Mouse (Mus musculus): Measurements from ENCODE around the gene Sun2. TPM values are rescaled to one million over a fixed set of nuclear protein-coding genes. Genes with fewer than 3 reads are reported as not detected.

Gene Sun2
- polyA plus RNA-seq, 1 experiment from 2014 or later, result 6.4 TPM

DNA sequence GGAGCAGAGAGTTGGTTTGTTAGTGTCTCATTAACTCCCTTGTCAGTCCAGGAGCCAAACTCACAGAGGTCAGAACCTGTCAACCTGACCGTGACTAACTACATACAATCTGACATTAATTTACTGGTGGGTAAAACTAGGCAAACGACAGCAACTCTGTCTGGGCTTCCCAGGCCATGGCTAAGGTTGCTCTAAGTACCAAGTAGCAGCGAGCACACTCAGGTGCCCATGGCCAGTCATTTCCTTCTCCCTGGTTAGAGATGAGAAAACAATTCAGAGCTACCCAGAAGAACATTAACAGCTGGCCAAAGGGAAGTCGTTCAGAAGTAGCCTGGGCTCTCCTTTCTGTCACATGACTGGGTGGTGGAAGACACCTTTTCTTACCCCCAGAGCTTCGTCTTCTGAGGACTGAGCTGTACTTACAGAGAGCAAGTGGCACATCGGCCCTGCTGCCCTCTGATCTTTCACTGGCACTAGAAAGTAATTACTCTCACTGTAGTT is 57.1 kb downstream of the Sun2 start:
- H3K4me2 ChIP-seq (replicated peaks), result peak overlapping the region; percentile 73
- 0 out of 2 replicates have a peak overlapping the region, but pooled peaks have one; percentile 47 for H3K9ac ChIP-seq
- no peaks in the 10 kb centered on the region for H3K27me3 ChIP-seq
- 26% methylated on average over 6 of the region's 6 CpGs for WGBS
- H3K36me3 ChIP-seq, result 0 out of 2 replicates have a peak, but pooled peaks cover 7% of the 10 kb centered on the region
- peak overlapping the region; percentile 94 for H3K4me3 ChIP-seq (replicated peaks)
- no peak overlapping the region for H3K27ac ChIP-seq (replicated peaks)
- no peaks in the 10 kb centered on the region for H3K9me3 ChIP-seq (replicated peaks)
- no peak for ATAC-seq (ENCODE audit: insufficient number of reproducible peaks, low FRiP score, low TSS enrichment, low read depth)
- H3K4me1 ChIP-seq, result peaks cover 59% of the 10 kb centered on the region

DNA sequence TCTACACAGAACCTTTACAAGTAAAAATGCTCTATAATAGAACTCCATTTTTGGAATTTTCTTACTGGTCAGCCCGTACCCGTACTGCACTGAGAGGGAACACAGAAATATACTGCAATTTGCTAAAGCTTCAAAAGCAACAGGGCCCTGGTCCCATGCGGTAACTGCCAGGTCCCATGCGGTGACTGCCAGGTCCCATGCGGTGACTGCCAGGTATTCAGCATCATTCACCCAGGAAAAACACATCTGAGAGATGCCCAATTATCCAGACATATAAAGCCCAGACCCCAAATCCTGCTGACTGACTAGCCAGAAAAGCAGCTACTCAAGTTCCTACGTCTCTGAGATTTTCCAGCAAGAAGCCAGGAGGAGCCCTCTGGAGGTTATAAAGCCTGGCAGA is 57.7 kb downstream of the Sun2 start:
- ATAC-seq (ENCODE audit: insufficient number of reproducible peaks, low FRiP score, low TSS enrichment, low read depth), result no peak
- 71% methylated on average over 6 of the region's 6 CpGs for WGBS
- Histone ChIP-seq H3K36me3 (0 out of 2 replicates have a peak, but pooled peaks cover 7% of the 10 kb centered on the region), H3K4me1 (peaks cover 54% of the 10 kb centered on the region), H3K4me2 (replicated peaks) (peak overlapping the region; percentile 73), H3K9me3 (replicated peaks) (no peaks in the 10 kb centered on the region), H3K9ac (0 out of 2 replicates have a peak overlapping the region, but pooled peaks have one; percentile 47), H3K27ac (replicated peaks) (no peak overlapping the region), H3K27me3 (no peaks in the 10 kb centered on the region), H3K4me3 (replicated peaks) (peak overlapping the region; percentile 94)

DNA sequence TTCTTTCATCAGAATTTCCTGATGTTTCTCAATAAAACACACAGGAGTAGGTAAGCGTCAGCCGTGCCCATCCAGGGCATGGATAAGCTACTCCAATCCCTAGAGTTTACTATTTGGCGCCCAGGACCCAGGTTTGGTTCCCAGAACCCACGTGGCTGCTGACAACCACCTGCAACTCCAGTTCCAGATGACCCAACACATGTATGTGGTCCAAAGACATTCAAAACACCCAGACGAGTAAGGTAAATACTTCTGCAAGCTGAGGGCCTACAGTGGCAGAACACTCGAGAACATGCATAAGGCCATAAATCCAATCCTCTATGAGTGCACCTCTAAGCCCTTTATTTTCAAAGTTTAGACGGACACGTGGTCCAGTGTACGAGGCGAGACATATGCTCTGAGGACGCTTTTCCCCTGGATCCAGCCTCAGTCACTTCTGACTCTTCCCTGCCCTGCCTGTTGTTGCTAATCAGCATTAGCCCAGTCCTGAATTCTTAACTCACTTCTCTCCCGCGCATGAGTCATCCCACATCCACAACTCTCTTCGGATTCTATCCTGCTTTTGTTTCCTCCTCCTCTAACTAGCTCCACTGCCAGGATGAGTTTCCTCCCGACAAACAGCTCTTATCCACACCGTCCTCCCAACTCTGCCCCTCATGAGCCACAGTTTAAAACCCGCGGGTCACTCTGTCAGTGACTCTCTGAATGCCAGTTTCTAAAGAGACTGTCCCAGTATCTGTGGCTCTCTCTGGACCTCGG is 58.5 kb downstream of the Sun2 start:
- Histone ChIP-seq H3K4me3 (replicated peaks) (peak overlapping the region; percentile 94), H3K27me3 (no peaks in the 10 kb centered on the region), H3K36me3 (0 out of 2 replicates have a peak, but pooled peaks cover 10% of the 10 kb centered on the region), H3K4me2 (replicated peaks) (peak overlapping the region; percentile 73), H3K27ac (replicated peaks) (no peak overlapping the region), H3K9ac (0 out of 2 replicates have a peak overlapping the region, but pooled peaks have one; percentile 4), H3K4me1 (peaks cover 53% of the 10 kb centered on the region), H3K9me3 (replicated peaks) (no peaks in the 10 kb centered on the region)
- 61% methylated on average over 19 of the region's 19 CpGs for WGBS
- no peak for ATAC-seq (ENCODE audit: insufficient number of reproducible peaks, low FRiP score, low TSS enrichment, low read depth)

DNA sequence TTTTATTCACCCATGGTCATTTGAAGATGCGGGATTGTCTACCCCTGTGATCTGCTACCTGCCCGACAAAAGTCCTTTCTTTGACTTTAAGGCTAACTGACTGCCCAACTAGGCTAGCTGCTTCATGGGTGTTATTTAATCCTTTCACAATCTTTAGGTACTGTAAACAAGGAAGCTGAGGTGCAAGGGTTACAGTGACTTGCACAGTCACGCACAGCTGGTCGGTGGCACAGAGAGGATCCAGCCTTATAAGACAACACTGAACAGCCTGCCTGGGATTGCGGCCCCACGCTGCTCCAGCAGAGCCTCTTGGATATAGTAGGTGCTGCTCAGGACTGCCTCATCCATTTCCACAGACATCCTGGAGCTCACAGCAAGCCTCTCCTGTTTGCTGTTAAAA is 59.2 kb downstream of the Sun2 start:
- H3K4me1 ChIP-seq, result peaks cover 48% of the 10 kb centered on the region

GRCm38 (mm10) chr15:79681973-79682372 is 60.4 kb downstream of the Sun2 start:
- Histone ChIP-seq H3K4me3 (replicated peaks) (no peak overlapping the region), H3K27me3 (no peaks in the 10 kb centered on the region), H3K4me2 (replicated peaks) (no peak overlapping the region), H3K4me1 (peaks cover 48% of the 10 kb centered on the region), H3K27ac (replicated peaks) (no peak overlapping the region), H3K9ac (no peak overlapping the region), H3K36me3 (peaks cover 16% of the 10 kb centered on the region; the same call in 1 of the 2 replicates), H3K9me3 (replicated peaks) (no peaks in the 10 kb centered on the region)
- WGBS, result 85% methylated on average over 4 of the region's 4 CpGs
- ATAC-seq (ENCODE audit: insufficient number of reproducible peaks, low FRiP score, low TSS enrichment, low read depth), result no peak

More for the DNA sequence above, 59.2 kb downstream of the Sun2 start:
- 73% methylated on average over 6 of the region's 6 CpGs for WGBS
- no peak for ATAC-seq (ENCODE audit: insufficient number of reproducible peaks, low FRiP score, low TSS enrichment, low read depth)
- H3K9ac ChIP-seq, result no peak overlapping the region
- H3K4me3 ChIP-seq (replicated peaks), result no peak overlapping the region
- no peaks in the 10 kb centered on the region for H3K27me3 ChIP-seq
- no peaks in the 10 kb centered on the region for H3K9me3 ChIP-seq (replicated peaks)
- H3K27ac ChIP-seq (replicated peaks), result no peak overlapping the region
- H3K36me3 ChIP-seq, result 0 out of 2 replicates have a peak, but pooled peaks cover 10% of the 10 kb centered on the region
- H3K4me2 ChIP-seq (replicated peaks), result no peak overlapping the region

DNA sequence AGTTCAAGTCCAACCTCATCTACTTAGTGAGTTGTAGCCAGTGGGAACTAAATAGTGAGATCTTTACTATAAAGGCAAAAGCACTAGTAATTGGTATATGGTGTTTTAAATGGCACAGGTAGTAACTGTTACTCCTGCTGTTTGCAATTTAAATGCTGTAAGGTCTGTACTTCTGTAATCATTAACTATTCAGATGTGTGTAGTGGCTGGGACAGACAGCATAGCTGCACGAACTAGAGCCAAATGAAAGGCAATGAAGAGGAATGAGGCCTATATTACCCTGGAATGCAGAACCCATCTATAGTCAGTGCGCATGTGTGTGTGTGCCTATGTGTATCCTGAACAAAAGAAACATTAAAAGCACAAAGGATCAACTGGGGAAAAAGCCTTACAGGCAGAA is 64.4 kb downstream of the Sun2 start:
- Histone ChIP-seq H3K9ac (no peak overlapping the region), H3K27ac (replicated peaks) (no peak overlapping the region), H3K27me3 (no peaks in the 10 kb centered on the region), H3K4me2 (replicated peaks) (no peak overlapping the region), H3K4me3 (replicated peaks) (no peak overlapping the region), H3K36me3 (peaks cover 50% of the 10 kb centered on the region), H3K4me1 (peaks cover 12% of the 10 kb centered on the region), H3K9me3 (replicated peaks) (no peaks in the 10 kb centered on the region)
- 80% methylated on average over 2 of the region's 2 CpGs for WGBS
- ATAC-seq (ENCODE audit: insufficient number of reproducible peaks, low FRiP score, low TSS enrichment, low read depth), result no peak

Other genes with a start within 250 kb of the Sun2 start
- gene Kcnj4, start 237.3 kb downstream of the Sun2 start, polyA plus RNA-seq (2015; fragmentation: Nextera tagmentation; extraction: Ambion mirVana), result 0.14 and 0.15 TPM in 2 replicates
- gene Kdelr3, start 226.1 kb downstream of the Sun2 start, polyA plus RNA-seq (2015; fragmentation: Nextera tagmentation; extraction: Ambion mirVana), result 168 and 178 TPM in 2 replicates
- 48.5 and 55.1 TPM in 2 replicates for gene Ddx17, start 195.8 kb downstream of the Sun2 start, polyA plus RNA-seq (2015; fragmentation: Nextera tagmentation; extraction: Ambion mirVana)
- gene Dmc1, start 137.4 kb downstream of the Sun2 start, polyA plus RNA-seq (2015; fragmentation: Nextera tagmentation; extraction: Ambion mirVana), result 2.2 and 2.5 TPM in 2 replicates
- gene Fam227a, start 83.6 kb downstream of the Sun2 start, polyA plus RNA-seq (2015; fragmentation: Nextera tagmentation; extraction: Ambion mirVana), result 1.8 and 1.9 TPM in 2 replicates
- gene Cby1, start 83.3 kb downstream of the Sun2 start, polyA plus RNA-seq (2015; fragmentation: Nextera tagmentation; extraction: Ambion mirVana), result 67.3 and 78.6 TPM in 2 replicates
- gene Tomm22, start 71.7 kb downstream of the Sun2 start, polyA plus RNA-seq (2015; fragmentation: Nextera tagmentation; extraction: Ambion mirVana), result 207 and 210 TPM in 2 replicates
- gene Josd1, start 54.6 kb downstream of the Sun2 start, polyA plus RNA-seq (2015; fragmentation: Nextera tagmentation; extraction: Ambion mirVana), result 27.0 and 28.0 TPM in 2 replicates
- gene Gtpbp1, start 51.7 kb downstream of the Sun2 start, polyA plus RNA-seq (2015; fragmentation: Nextera tagmentation; extraction: Ambion mirVana), result 36.4 and 39.1 TPM in 2 replicates
- gene Dnal4, start 35.3 kb upstream of the Sun2 start, polyA plus RNA-seq (2015; fragmentation: Nextera tagmentation; extraction: Ambion mirVana), result 73.3 and 77.6 TPM in 2 replicates
- 8.4 and 9.0 TPM in 2 replicates for gene Nptxr, start 62.2 kb upstream of the Sun2 start, polyA plus RNA-seq (2015; fragmentation: Nextera tagmentation; extraction: Ambion mirVana)
- gene Npcd, start 91.7 kb upstream of the Sun2 start, polyA plus RNA-seq (2015; fragmentation: Nextera tagmentation; extraction: Ambion mirVana), result 0.91 TPM in 1 of 2 replicates, not detected in the other
- gene Cbx6, start 92.2 kb upstream of the Sun2 start, polyA plus RNA-seq (2015; fragmentation: Nextera tagmentation; extraction: Ambion mirVana), result 90.7 and 93.5 TPM in 2 replicates
- 16.7 and 19.2 TPM in 2 replicates for gene Apobec3, start 149.1 kb upstream of the Sun2 start, polyA plus RNA-seq (2015; fragmentation: Nextera tagmentation; extraction: Ambion mirVana)
- gene Cbx7, start 228.6 kb upstream of the Sun2 start, polyA plus RNA-seq (2015; fragmentation: Nextera tagmentation; extraction: Ambion mirVana), result 3.1 and 4.6 TPM in 2 replicates

Data from embryonic facial prominence, embryonic 15.5 days (tissue).